Mouse (Mus musculus): ENCODE results near the gene Col4a3bp. TPM values are rescaled to one million over a fixed set of nuclear protein-coding genes. Genes with fewer than 3 reads are reported as not detected.

The Col4a3bp gene
- total RNA-seq, 2 experiments from 2014 or later = 37.3 to 39.6 TPM

- no peak for DNase-seq
These were observed 1.0 kb upstream of the Col4a3bp start for GRCm38 (mm10) chr13:96541381-96541780.

DNA sequence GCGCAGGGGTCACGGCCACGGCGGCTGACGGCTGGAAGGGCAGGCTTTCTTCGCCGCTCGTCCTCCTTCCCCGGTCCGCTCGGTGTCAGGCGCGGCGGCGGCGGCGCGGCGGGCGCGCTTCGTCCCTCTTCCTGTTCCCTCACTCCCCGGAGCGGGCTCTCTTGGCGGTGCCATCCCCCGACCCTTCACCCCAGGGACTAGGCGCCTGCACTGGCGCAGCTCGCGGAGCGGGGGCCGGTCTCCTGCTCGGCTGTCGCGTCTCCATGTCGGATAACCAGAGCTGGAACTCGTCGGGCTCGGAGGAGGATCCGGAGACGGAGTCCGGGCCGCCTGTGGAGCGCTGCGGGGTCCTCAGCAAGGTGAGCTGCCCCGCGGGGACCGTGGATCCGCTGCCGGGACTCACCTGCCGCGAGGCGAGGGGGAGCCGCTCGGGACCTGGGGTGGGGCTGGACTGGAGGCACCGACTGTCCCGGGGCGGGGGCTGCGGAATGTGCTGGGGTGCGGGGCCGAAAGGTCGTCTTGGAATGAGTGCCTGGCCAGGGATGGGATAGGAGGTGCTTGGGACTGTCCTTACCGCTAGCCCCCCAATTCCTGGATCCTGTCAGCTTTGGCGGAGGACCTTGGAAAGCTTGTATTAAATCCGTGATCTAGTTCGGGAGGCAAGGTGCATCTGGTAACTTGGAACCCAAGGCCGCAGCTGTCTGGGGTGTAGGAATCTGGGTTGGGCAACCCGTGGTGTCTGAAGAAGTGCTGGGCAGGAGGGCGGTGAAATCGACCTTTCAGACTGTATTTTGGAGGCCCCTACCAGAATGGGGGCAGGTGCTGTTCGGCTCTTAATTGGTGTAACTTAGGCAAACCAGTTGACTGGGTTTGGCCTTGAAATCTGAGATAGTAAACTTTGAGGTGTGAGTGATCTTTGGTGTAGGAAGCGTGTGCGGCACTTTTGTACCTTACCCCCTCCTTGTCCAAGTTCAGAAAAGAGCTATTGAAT is 778 bp downstream of the Col4a3bp start:
- DNase-seq = peak in 1 of 2 experiments; percentile 58

- DNase-seq = no peak
These were observed 2.1 kb downstream of the Col4a3bp start for GRCm38 (mm10) chr13:96544506-96544905.

DNA sequence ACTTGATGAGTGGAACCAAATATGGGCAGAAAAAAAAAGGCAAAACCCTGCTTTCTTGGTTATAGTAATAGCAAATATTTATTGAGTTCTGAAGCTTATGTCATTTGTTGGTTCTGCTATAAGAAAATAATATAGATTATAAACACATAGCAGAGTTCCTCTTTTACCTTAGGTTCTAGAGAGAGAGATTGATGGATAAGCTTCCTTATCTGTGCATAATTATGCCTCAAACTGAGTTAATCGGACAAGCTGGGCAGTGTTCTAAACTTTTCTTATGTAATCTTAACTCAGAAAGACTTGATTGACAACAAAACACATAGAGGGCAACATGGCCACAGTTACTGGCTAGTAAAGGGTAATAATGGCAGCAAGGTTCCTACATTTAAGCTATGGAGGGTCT is 4.8 kb downstream of the Col4a3bp start:
- DNase-seq = no peak

DNA sequence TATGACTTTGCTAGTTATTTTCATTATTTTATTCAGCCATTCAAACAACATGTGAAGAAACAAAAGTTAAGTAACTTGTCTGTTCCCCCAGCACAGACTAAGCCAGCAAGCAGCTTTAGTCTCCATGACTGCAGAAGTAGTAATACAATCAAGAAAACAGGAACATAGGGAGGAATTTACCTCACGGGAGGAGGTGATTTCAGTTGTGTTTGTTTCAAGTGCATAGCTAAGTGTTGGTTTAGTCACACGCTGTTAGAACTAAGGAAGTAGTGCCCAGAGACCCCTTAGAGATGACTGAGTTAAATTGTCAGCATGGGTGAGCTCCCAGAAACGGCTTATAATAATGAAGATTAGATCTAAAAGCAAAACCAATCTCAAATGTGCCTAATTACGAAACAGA is 5.5 kb downstream of the Col4a3bp start:
- DNase-seq = no peak

DNA sequence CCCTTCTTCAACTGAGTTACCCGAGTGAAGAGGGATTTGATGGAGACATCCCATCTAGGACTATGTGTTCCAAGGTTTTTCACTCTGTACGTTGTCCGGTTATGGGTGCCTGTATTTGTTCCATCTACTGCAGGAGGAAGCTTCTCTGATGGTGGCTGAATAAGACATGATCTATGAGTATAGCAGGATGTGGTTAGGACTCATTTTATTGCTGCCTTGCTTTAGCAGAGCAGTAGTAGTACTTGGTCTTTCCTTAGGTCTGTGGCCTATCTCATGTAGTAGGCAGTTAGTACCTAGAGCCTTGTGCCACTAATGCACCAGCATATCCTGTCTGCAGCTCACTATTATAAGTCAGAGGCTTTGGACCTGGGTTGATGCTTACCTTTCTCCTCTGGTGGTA is 12.7 kb downstream of the Col4a3bp start:
- no peak for DNase-seq

GRCm38 (mm10) chr13:96567977-96568376 is 25.6 kb downstream of the Col4a3bp start:
- DNase-seq = no peak

DNA sequence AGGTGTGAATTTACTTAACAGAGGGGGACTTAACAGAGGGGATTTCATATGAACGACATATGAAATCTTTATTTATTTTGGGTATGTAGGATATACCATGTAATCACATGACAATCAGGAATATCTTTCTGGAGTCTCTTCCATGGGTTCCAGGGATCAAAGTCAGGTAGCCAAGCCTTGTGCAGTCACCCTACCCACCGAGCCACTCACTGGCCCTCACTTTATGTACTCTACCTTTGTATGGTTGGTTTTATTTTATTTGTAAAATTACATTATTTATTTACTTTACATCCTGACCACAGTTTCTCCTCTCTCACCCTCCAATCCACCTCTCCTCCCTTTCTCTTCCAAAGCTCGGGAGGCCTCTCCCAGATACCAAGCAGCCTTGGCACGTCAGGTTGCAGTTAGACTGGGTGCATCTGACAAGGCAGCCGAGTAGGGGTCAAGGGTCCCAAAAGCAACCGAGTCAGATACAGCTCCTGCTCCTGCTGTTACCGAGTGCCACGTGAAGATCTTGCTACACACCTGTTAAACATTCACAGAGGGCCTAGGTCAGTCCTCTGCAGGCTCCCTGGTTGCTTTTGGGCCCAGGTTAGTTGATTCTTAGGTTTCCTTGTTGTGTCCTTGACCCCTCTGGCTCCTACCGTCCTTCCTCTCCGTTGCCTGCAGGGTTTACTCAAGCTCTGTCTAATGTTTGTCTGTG is 28.0 kb downstream of the Col4a3bp start:
- DNase-seq = no peak

GRCm38 (mm10) chr13:96571016-96571361 is 28.6 kb downstream of the Col4a3bp start:
- no peak for DNase-seq

DNA sequence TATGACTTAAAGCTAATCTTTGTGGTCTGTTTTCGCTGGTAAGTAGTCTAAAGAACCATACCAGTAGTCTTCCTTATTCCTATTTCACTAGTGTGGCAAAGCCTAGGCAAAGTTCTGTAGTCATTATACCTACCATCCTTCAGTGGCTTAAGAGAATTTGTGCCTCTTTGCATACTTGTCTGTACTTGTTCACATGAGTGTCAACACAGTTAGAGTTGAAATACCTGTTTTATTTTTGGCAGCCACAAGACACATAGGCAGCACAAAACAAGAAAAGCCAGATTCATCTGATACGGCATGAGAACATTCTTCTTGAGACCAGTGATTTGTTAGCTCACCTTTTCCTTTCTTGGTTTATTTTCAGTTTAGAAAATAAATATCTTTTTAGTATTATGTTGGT is 31.8 kb downstream of the Col4a3bp start:
- no peak for DNase-seq

DNA sequence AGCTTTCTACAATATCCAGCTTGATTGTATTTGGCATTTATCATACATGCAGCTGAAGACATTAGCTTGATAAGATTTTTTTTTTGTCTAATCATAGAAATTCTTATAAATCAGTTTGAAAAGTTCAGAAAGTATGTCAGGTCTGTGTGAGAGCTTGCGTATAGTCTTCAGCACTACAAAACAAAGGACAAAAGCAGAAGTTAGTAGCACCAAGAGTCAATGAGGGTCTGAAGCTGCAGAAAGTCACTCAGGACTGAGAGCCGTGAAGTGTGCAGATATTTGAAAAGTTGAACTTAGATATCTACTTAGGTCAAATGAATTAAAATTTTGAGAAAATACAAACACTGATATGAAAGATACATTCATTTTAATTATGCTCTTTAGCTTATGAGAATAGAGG is 36.7 kb downstream of the Col4a3bp start:
- DNase-seq = no peak

GRCm38 (mm10) chr13:96579979-96580378 is 37.6 kb downstream of the Col4a3bp start:
- no peak for DNase-seq

DNA sequence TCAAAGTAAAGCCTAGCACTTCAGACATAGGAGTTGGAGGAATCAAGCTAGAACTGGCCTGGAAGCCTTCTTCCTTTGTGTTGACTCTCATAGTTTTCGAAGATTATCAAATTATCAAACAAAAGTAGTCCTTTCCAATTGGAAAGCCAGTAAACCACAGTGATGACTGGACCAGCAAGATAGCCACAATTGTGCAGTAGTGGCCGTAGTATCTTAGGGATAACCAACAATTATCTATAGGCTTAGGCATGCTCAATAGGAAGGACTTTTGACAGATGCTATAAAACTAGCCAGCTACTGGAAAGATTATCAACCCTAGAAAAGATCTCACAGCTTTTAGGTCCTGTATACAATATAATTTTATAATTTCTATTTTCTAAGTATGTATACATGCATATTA is 41.8 kb downstream of the Col4a3bp start:
- DNase-seq = no peak

DNA sequence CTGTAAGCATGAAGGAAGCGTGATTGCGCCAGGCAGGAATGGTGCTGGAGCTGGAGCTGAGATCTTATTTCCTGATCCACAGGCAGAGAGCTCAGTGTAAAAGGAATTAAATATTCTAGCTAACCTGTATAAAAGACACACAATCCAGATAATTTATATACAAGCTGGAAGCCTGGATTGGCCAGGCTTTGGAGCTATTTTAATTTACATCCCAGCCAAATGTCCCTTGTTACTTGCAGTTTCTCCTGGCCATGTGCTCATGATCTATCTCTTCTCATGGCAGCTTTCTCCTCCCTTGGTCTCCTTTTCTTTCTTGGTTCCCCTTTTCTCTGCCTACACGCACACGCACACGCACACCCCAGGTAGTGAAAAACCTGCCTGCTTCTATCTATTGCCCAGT is 44.1 kb downstream of the Col4a3bp start:
- DNase-seq = no peak

- DNase-seq = no peak
These were observed 46.2 kb downstream of the Col4a3bp start for GRCm38 (mm10) chr13:96588642-96589041.

- DNase-seq = peak; percentile 22 to 61
These were observed 51.2 kb downstream of the Col4a3bp start for GRCm38 (mm10) chr13:96593621-96594020.

DNA sequence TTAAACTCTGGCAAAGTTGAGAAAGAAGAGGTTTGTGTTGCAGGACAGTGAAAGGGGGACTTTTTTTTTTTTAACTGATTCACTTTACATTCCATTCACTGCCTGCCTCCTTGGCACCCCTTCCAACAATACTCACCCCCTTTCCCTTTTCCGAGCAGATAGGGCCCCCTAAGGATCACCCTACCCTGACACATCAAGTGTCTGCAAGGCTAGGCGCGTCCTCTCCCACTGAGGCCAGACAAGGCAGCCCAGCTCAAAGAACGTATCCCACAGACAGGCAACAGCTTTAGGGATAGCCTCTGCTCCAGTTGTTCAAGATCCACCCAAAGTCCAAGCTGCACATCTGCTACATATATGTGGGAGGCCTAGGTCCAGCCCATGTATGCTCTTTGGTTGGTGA is 51.7 kb downstream of the Col4a3bp start:
- no peak for DNase-seq

DNA sequence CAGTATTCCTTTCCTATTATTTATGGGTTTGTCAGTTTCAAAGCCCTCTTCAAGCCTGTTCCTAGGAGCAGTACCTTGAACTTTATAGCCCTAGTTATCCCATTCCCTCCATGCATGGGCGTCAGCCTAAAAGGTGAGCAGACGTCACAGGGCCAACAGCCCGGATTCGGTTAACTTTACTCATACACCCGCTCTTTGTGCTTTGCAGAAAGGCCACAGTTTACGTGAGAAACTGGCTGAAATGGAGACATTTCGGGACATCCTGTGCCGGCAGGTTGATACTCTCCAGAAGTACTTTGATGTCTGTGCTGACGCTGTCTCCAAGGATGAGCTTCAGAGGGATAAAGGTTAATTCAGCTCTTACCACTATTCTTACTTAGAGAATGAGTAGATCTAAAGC is 56.8 kb downstream of the Col4a3bp start:
- DNase-seq = no peak

- DNase-seq = no peak
These were observed 61.8 kb downstream of the Col4a3bp start for GRCm38 (mm10) chr13:96604242-96604641.

DNA sequence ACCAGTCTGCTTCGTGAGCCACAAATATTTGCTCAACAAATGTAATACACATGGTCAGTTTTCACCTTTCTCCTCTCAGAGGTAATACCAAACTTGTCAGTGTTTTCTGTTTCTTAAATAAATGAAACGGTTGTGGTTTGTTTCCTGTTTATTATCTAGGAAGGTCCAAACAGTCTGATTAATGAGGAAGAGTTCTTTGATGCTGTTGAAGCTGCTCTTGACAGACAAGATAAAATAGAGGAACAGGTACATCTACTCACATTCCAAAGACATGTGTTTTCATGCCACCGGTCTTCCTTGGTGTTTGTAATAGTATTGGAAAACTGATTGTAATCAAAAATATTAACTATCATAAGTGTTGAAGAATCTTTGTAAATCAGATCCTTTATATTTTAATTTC is 72.2 kb downstream of the Col4a3bp start:
- DNase-seq = no peak

DNA sequence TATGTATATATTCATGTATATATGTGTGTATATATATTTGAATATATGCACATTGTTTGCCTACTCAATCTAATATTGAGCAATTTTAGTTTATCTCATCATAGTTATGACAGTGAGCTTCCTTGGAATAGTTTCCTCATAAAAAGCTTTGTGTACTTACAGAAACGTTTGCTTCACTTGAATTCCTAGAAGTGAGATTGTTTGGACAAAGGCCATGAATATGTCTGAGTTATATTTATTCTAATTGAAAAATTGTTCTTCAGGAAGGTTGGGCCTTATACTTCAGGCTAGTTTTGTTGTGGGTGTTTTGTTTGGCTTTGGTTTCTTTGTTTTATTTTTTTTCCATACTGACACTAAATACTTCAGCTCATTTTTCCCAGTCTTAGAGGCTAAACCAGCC is 78.5 kb downstream of the Col4a3bp start:
- no peak for DNase-seq

DNA sequence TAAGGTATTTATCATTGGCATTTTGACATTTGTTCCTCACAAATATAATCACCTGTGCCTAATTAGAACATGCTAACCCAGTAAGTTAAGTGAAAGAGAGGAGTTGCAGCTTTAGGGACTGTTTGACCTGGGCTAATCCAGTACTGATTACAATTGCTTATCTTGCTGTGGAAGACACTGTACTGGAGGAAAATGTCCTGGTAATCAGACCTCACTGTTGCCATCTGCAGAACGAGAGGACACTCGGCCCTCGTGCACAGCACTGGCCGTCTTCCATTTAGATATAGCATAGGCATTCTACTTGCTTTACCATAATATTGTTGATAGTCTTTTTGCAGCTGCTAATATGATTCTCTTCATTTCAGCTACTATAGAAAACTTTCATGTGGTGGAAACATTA is 88.0 kb downstream of the Col4a3bp start:
- no peak for DNase-seq

DNA sequence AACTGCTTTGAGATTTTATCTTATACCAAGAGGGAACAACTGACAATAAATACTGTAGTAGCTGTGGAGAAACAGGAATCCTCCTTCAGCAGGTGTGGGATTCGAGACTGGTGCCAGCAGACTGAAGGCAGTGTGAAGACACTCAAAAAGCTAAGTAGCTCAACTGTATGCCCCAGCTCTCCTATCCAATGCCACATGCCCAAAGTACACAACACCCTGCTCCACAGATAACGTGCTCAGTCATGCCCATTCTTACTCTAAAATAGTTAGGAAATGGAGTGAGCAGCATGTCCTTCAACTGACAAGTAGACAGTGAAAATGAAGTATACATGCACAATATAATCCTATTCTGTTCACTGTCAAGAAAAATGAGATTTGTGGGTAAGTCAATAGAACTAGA is 101.8 kb downstream of the Col4a3bp start:
- DNase-seq = no peak

DNA sequence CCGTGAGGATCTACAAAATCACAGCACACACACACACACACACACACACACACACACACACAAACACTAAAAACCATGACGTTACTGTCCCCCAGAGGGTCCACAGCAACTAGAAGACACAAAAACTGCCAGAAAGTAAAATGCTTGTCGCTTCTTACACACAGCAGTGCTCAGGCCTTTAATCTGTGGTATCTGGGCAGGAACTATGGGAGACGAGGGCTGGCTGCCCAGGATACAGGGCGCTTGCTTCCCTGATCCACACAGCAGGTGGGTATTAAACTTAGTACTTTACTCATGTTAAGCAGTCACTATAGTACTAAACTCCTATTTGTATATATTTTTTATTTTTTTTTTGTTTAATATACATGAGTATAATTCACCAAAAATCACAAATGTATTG is 103.4 kb downstream of the Col4a3bp start:
- no peak for DNase-seq
